20 mouse cellular contexts compared by ENCODE assay signal in genomic region chrX:167337990-167338389, GRCm38 (mm10). TPM values are rescaled to one million over a fixed set of nuclear protein-coding genes. Genes with fewer than 3 reads are reported as not detected.
A peak's percentile ranks its signal among the peaks of the same experiment; 100 is the strongest.
DNase-seq lines count a peak whose midpoint lies in the region; ATAC-seq lines count a peak whose summit lies in the region.
"Had no signal": no experiment of that assay in that cellular context is flagged by ENCODE, and none has a peak within 500 bp of the region (broad histone marks: within the 10 kb centered on the region; RNA-seq: fewer than 3 reads in every experiment).

No protein-coding gene starts in this region.

- H3K27me3 ChIP-seq in splenic B cell, adult 2 months (ENCODE audit: control insufficient read depth, insufficient read depth, low read length, poor library complexity, severe bottlenecking), result no peaks in the 10 kb centered on the region
- peaks cover 4% of the 10 kb centered on the region; the same call in 1 of the 2 replicates for H3K27me3 ChIP-seq in hindbrain, embryonic 16.5 days (replicated peaks; ENCODE audit: control insufficient read depth, insufficient read depth, low read length)
- H3K27me3 ChIP-seq: embryonic facial prominence, embryonic 12.5 days; forebrain, embryonic 15.5 days had no signal

- no peak overlapping the region for H3K4me2 ChIP-seq in hindbrain, embryonic 16.5 days (ENCODE audit: low read length)
- H3K4me2 ChIP-seq: embryonic facial prominence, embryonic 12.5 days; forebrain, embryonic 13.5 days; forebrain, embryonic 15.5 days had no signal

- no peak overlapping the region for H3K4me3 ChIP-seq in hindbrain, embryonic 16.5 days (ENCODE audit: low read length)
- H3K4me3 ChIP-seq: embryonic facial prominence, embryonic 10.5 days; embryonic facial prominence, embryonic 12.5 days; forebrain, embryonic 13.5 days; forebrain, embryonic 15.5 days had no signal

- 96% methylated on average over 1 of the region's 1 CpGs for WGBS in hindbrain, embryonic 16.5 days

- no peaks in the 10 kb centered on the region for H3K9me3 ChIP-seq in hindbrain, embryonic 16.5 days (ENCODE audit: control insufficient read depth, low read length)
- H3K9me3 ChIP-seq: embryonic facial prominence, embryonic 10.5 days; embryonic facial prominence, embryonic 12.5 days; forebrain, embryonic 13.5 days; forebrain, embryonic 15.5 days had no signal

- no peak overlapping the region for H3K9ac ChIP-seq in hindbrain, embryonic 16.5 days (ENCODE audit: low read depth, low read length)
- H3K9ac ChIP-seq: embryonic facial prominence, embryonic 12.5 days; forebrain, embryonic 13.5 days; forebrain, embryonic 15.5 days had no signal

- no peak overlapping the region for H3K27ac ChIP-seq in hindbrain, embryonic 16.5 days (ENCODE audit: low read depth, low read length)
- H3K27ac ChIP-seq: embryonic facial prominence, embryonic 10.5 days; embryonic facial prominence, embryonic 12.5 days; forebrain, embryonic 13.5 days; forebrain, embryonic 15.5 days had no signal

- no peaks in the 10 kb centered on the region for H3K4me1 ChIP-seq in hindbrain, embryonic 16.5 days (ENCODE audit: control insufficient read depth, insufficient read depth, low read depth, low read length)
- H3K4me1 ChIP-seq: embryonic facial prominence, embryonic 10.5 days; embryonic facial prominence, embryonic 12.5 days; forebrain, embryonic 13.5 days; forebrain, embryonic 15.5 days had no signal

- peak; percentile 46 for DNase-seq in splenic B cell, adult 2 months (ENCODE audit: low read depth, low spot score)
- no peak for DNase-seq in right cerebral cortex, postnatal 4 days
- no peak for DNase-seq in ovary, adult 18-20 months (ENCODE audit: low spot score)
- DNase-seq: adrenal gland, adult 2 months; adrenal gland, postnatal 10 days; adrenal gland, postnatal 25 days; cerebellum, adult 11 months; cerebellum, adult 18-20 months; cerebellum, adult 8-10 months; cerebellum, adult 9-11 months; cerebellum, postnatal 14 days; cerebellum, postnatal 36 days had no signal

- ATAC-seq in granulocyte monocyte progenitor cell, adult 5-6 weeks (replicated peaks; ENCODE audit: poor library complexity, severe bottlenecking), result peak; percentile 55
- ATAC-seq in megakaryocyte progenitor cell, adult 5-6 weeks (replicated peaks; ENCODE audit: poor library complexity), result peak; percentile 56
- no peak for ATAC-seq in hindbrain, embryonic 16.5 days
- ATAC-seq: forebrain, embryonic 13.5 days; forebrain, embryonic 15.5 days had no signal

- H3K36me3 ChIP-seq in splenic B cell, adult 2 months (ENCODE audit: control insufficient read depth, insufficient read depth, low read length, poor library complexity, severe bottlenecking), result no peaks in the 10 kb centered on the region
- H3K36me3 ChIP-seq in hindbrain, embryonic 16.5 days (ENCODE audit: control insufficient read depth, insufficient read depth, low read length), result no peaks in the 10 kb centered on the region
- H3K36me3 ChIP-seq: embryonic facial prominence, embryonic 10.5 days; embryonic facial prominence, embryonic 12.5 days; forebrain, embryonic 15.5 days had no signal

RNA-seq across cellular contexts. Expression of gene Tlr7, which starts 7.6 kb away (rescaled TPM):
- 0.77 and 2.1 TPM in 2 replicates for total RNA-seq in granulocyte monocyte progenitor cell, adult 5-6 weeks (2014; fragmentation: Nextera tagmentation)
- 0.78 and 1.3 TPM in 2 replicates for total RNA-seq in granulocyte monocyte progenitor cell, adult 5-6 weeks (2017)
- 3.1 and 4.8 TPM in 2 replicates for total RNA-seq in megakaryocyte progenitor cell, adult 5-6 weeks (2015)
- 0.79 and 1.8 TPM in 2 replicates for total RNA-seq in megakaryocyte progenitor cell, adult 5-6 weeks (2017)
- 0.25 and 0.67 TPM in 2 replicates for polyA plus RNA-seq in hindbrain, embryonic 16.5 days (2015; fragmentation: Nextera tagmentation; extraction: Ambion mirVana)
- total RNA-seq: MEL had no signal

RNA-seq across cellular contexts. Expression of gene Prps2, which starts 44.6 kb away (rescaled TPM):
- total RNA-seq in granulocyte monocyte progenitor cell, adult 5-6 weeks (2014; fragmentation: Nextera tagmentation), result 41.3 and 47.2 TPM in 2 replicates
- 47.4 and 49.3 TPM in 2 replicates for total RNA-seq in granulocyte monocyte progenitor cell, adult 5-6 weeks (2017)
- 72.7 and 76.0 TPM in 2 replicates for total RNA-seq in megakaryocyte progenitor cell, adult 5-6 weeks (2015)
- 52.3 and 53.5 TPM in 2 replicates for total RNA-seq in megakaryocyte progenitor cell, adult 5-6 weeks (2017)
- 17.5 and 19.3 TPM in 2 replicates for polyA plus RNA-seq in hindbrain, embryonic 16.5 days (2015; fragmentation: Nextera tagmentation; extraction: Ambion mirVana)
- total RNA-seq: MEL had no signal
